Mouse (Mus musculus): ENCODE measurements around the gene Slc35f1.

DNA sequence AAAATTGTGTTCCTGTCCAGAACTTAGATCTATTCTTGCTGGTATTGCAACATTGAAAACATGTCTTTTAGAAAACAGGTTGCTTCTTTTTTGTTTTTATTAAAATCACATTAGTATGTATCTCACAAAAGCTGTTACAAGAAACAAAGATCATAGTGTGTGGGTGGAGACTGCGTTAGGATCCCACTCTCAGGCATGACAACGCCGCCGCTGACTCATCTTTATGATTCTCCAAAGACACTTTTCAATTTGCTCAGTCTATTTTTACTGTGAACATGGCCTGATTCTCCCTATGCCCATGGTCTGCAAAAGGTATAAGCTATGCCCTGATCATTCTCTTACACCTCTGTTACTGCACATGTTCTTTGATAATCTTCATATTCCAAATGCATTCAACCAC lies 24.8 kb downstream of the Slc35f1 start:
- TF ChIP-seq CTCF (IDR thresholded peaks at IDR 0.05; ENCODE audit: borderline replicate concordance, extremely low read depth, insufficient read depth, insufficient read length) = no peak
- no peak for TF ChIP-seq POLR2A (IDR thresholded peaks at IDR 0.05; ENCODE audit: borderline replicate concordance, extremely low read depth, insufficient read depth, insufficient read length, poor library complexity, severe bottlenecking)
